Comparison of ENCODE assay signal across 25 mouse cellular contexts in the genomic region with DNA sequence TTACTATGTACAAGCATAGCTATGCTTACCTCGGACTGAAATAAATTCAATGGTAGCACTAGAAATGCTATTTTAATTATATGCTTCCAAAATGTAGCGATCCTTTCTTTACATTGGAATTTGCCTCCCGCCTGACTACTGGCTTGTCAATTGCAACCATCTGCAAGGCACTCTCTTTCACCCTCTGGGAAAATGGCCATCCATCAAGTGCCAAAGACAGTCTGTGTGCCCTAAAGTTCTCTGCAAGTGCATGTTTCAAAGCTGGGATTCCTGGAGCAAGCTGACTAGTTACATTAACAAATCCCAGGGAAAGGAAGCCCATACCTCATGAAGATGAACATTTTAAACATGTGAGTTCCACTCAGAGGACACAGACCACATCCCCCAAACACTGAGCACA.
DNase-seq lines count a peak whose midpoint lies in the region; ATAC-seq lines count a peak whose summit lies in the region.
"Had no signal": no experiment of that assay in that cellular context is flagged by ENCODE, and none has a peak within 500 bp of the region (broad histone marks: within the 10 kb centered on the region; RNA-seq: fewer than 3 reads in every experiment).

No protein-coding gene starts in this region.

- no peak overlapping the region for H3K4me3 ChIP-seq in limb, embryonic 11.5 days (ENCODE audit: low read depth, low read length)
- H3K4me3 ChIP-seq in limb, embryonic 10.5 days = no peak overlapping the region
- H3K4me3 ChIP-seq in embryonic facial prominence, embryonic 15.5 days (replicated peaks) = no peak overlapping the region
- H3K4me3 ChIP-seq: forebrain, embryonic 10.5 days had no signal

- no peaks in the 10 kb centered on the region for H3K36me3 ChIP-seq in limb, embryonic 11.5 days (ENCODE audit: control insufficient read depth, insufficient read depth, low read length)
- H3K36me3 ChIP-seq in limb, embryonic 10.5 days = peaks cover 8% of the 10 kb centered on the region
- 0 out of 2 replicates have a peak, but pooled peaks cover 4% of the 10 kb centered on the region for H3K36me3 ChIP-seq in embryonic facial prominence, embryonic 15.5 days
- H3K36me3 ChIP-seq: forebrain, embryonic 10.5 days; G1E had no signal

- H3K4me1 ChIP-seq in limb, embryonic 11.5 days (ENCODE audit: control insufficient read depth, insufficient read depth, low read length) = no peaks in the 10 kb centered on the region
- peaks cover 5% of the 10 kb centered on the region; the same call in 1 of the 2 replicates for H3K4me1 ChIP-seq in limb, embryonic 10.5 days
- peaks cover 7% of the 10 kb centered on the region; the same call in 1 of the 2 replicates for H3K4me1 ChIP-seq in embryonic facial prominence, embryonic 15.5 days
- H3K4me1 ChIP-seq: forebrain, embryonic 10.5 days had no signal

- ATAC-seq in limb, embryonic 11.5 days (ENCODE audit: insufficient number of reproducible peaks, low FRiP score, low TSS enrichment, low read depth) = no peak
- ATAC-seq in embryonic facial prominence, embryonic 15.5 days (ENCODE audit: insufficient number of reproducible peaks, low FRiP score, low TSS enrichment, low read depth) = no peak
- no peak for ATAC-seq in granulocyte monocyte progenitor cell, adult 5-6 weeks (replicated peaks; ENCODE audit: poor library complexity, severe bottlenecking)
- ATAC-seq: forebrain, postnatal 0 days; hindbrain, postnatal 0 days; intestine, postnatal 0 days had no signal

- H3K9me3 ChIP-seq in limb, embryonic 11.5 days (ENCODE audit: control insufficient read depth, low read length) = no peaks in the 10 kb centered on the region
- no peaks in the 10 kb centered on the region for H3K9me3 ChIP-seq in limb, embryonic 10.5 days (replicated peaks)
- no peaks in the 10 kb centered on the region for H3K9me3 ChIP-seq in embryonic facial prominence, embryonic 15.5 days (replicated peaks)
- H3K9me3 ChIP-seq: forebrain, embryonic 10.5 days; G1E had no signal

- H3K4me2 ChIP-seq in limb, embryonic 11.5 days (ENCODE audit: low read depth, severe bottlenecking) = no peak overlapping the region
- no peak overlapping the region for H3K4me2 ChIP-seq in embryonic facial prominence, embryonic 15.5 days (replicated peaks)
- H3K4me2 ChIP-seq: heart, embryonic 11.5 days; liver, embryonic 11.5 days; midbrain, embryonic 11.5 days had no signal

- H3K9ac ChIP-seq in limb, embryonic 11.5 days (ENCODE audit: low read length) = no peak overlapping the region
- no peak overlapping the region for H3K9ac ChIP-seq in embryonic facial prominence, embryonic 15.5 days
- H3K9ac ChIP-seq: forebrain, postnatal 0 days had no signal

- no peak overlapping the region for H3K27ac ChIP-seq in limb, embryonic 11.5 days (replicated peaks; ENCODE audit: low read depth, low read length)
- no peak overlapping the region for H3K27ac ChIP-seq in limb, embryonic 10.5 days
- 0 out of 2 replicates have a peak overlapping the region, but pooled peaks have one; percentile 22 for H3K27ac ChIP-seq in embryonic facial prominence, embryonic 15.5 days (replicated peaks)
- H3K27ac ChIP-seq: forebrain, embryonic 10.5 days; hindbrain, postnatal 0 days had no signal

- intact Hi-C loops in gastrocnemius, postnatal 36 days (cut with DNase I) = loop anchor here (5.0 kb wide), 1 partner anchor 146 kb away; the partner anchor contains the start of gene Itga8

- 43% methylated on average over 3 of the region's 3 CpGs for WGBS in limb, embryonic 11.5 days
- 33% methylated on average over 3 of the region's 3 CpGs for WGBS in limb, embryonic 10.5 days
- 25% methylated on average over 3 of the region's 3 CpGs for WGBS in embryonic facial prominence, embryonic 15.5 days

- DNase-seq in limb, embryonic 11.5 days (ENCODE audit: low spot score) = peak; percentile 22
- DNase-seq in limb, embryonic 10.5 days (ENCODE audit: low spot score) = no peak
- DNase-seq in embryo, embryonic 10.5 days (ENCODE audit: low spot score) = peak; percentile 49
- no peak for DNase-seq in thymus, postnatal 0 days (ENCODE audit: low spot score)
- no peak for DNase-seq in gastrocnemius, postnatal 36 days
- DNase-seq: adrenal gland, adult 8-10 months; B cell, adult 2 months; cerebellum, adult 8-10 months; cerebellum, postnatal 36 days; forebrain, postnatal 0 days; kidney, postnatal 25 days; left cerebral cortex, postnatal 4 days; lung, adult 18-20 months; lung, postnatal 10 days; thymus, postnatal 14 days had no signal

- H3K27me3 ChIP-seq in limb, embryonic 11.5 days (ENCODE audit: control insufficient read depth, insufficient read depth, low read length) = no peaks in the 10 kb centered on the region
- no peaks in the 10 kb centered on the region for H3K27me3 ChIP-seq in limb, embryonic 10.5 days (ENCODE audit: low read depth, poor library complexity, severe bottlenecking)
- H3K27me3 ChIP-seq in embryonic facial prominence, embryonic 15.5 days = no peaks in the 10 kb centered on the region
- H3K27me3 ChIP-seq: CH12.LX had no signal

Comparison
In these comparisons a context has a peak if more than half of its experiments do, and no peak if none do; other contexts are left out.
1. DNase-seq: peak in limb, embryonic 11.5 days (single experiment) and embryo, embryonic 10.5 days (single experiment); none in limb, embryonic 10.5 days (single experiment), thymus, postnatal 0 days (single experiment) and gastrocnemius, postnatal 36 days (0 of 2).